Mouse (Mus musculus): ENCODE results near the gene Hist1h2ae. TPM values are rescaled to one million over a fixed set of nuclear protein-coding genes. Genes with fewer than 3 reads are reported as not detected.
A peak's percentile ranks its signal among the peaks of the same experiment; 100 is the strongest.

Gene Hist1h2ae
- polyA plus RNA-seq, 1 experiment from 2014 or later = 121 TPM

GRCm38 (mm10) chr13:23532262-23533075 is 38.6 kb downstream of the Hist1h2ae start:
- Histone ChIP-seq H3K4me2 (peak overlapping the region; percentile 70), H3K27ac (peak overlapping the region; percentile 98), H3K9me3 (no peaks in the 10 kb centered on the region), H3K27me3 (replicated peaks) (no peaks in the 10 kb centered on the region), H3K4me1 (peaks cover 20% of the 10 kb centered on the region), H3K4me3 (replicated peaks) (peak overlapping the region; percentile 50), H3K9ac (peak overlapping the region; percentile 39; the same call in 1 of the 2 replicates), H3K36me3 (no peaks in the 10 kb centered on the region)
- no peak for ATAC-seq (ENCODE audit: insufficient read depth, low FRiP score, low read depth)
- WGBS = 15% methylated on average over 9 of the region's 9 CpGs

DNA sequence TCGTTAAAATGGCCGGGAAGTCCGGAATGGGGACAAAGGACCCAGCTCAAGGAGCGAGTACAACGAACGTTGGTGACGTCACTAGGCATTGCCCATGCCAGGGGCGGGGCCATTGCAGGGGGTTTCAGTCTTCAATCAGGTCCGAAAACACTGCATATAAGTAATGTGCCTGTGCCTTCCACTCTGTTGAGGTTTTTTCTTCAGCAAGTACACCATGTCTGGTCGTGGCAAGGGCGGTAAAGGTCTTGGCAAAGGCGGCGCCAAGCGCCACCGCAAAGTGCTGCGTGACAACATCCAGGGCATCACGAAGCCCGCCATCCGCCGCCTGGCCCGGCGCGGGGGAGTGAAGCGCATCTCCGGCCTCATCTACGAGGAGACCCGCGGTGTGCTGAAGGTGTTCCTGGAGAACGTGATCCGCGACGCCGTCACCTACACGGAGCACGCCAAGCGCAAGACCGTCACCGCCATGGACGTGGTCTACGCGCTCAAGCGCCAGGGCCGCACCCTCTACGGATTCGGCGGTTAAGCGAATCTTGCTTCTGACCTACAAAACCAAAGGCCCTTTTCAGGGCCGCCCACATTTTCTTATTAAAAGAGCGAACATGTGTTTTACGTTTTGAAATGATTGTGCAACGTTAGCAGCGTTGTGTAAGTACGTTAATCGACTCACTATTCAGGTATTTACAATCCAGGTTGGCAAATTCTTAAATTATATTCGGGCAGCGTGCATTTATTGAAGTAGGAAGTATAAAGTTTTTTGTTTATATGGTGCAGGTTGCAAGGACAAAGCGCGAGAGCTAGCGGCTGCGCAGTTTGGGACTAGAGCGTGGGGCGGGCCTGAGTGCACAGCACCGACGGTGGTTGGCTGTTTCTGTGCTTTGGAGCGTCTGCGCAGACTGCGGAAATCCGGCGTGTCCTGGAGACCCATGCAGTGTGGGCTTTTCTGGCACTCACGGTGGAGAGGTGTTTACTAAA is 39.8 kb downstream of the Hist1h2ae start, which contains the start of gene Hist1h4h:
Hist1h4h (plus strand) TSS at position 150 of the 975 bp plus-strand sequence.
- Histone ChIP-seq H3K9me3 (no peaks in the 10 kb centered on the region), H3K4me2 (peak within 1 kb of the TSS; percentile 70), H3K27ac (peak within 1 kb of the TSS; percentile 98), H3K4me1 (peaks cover 13% of the 10 kb centered on the region), H3K4me3 (replicated peaks) (peak within 1 kb of the TSS; percentile 50), H3K27me3 (replicated peaks) (no peaks in the 10 kb centered on the region), H3K36me3 (no peaks in the 10 kb centered on the region), H3K9ac (peak within 1 kb of the TSS; percentile 43; the same call in 1 of the 2 replicates)
- WGBS = under 1% methylated on average over 60 of the region's 70 CpGs
- peak; percentile 77 for ATAC-seq (ENCODE audit: insufficient read depth, low FRiP score, low read depth)

DNA sequence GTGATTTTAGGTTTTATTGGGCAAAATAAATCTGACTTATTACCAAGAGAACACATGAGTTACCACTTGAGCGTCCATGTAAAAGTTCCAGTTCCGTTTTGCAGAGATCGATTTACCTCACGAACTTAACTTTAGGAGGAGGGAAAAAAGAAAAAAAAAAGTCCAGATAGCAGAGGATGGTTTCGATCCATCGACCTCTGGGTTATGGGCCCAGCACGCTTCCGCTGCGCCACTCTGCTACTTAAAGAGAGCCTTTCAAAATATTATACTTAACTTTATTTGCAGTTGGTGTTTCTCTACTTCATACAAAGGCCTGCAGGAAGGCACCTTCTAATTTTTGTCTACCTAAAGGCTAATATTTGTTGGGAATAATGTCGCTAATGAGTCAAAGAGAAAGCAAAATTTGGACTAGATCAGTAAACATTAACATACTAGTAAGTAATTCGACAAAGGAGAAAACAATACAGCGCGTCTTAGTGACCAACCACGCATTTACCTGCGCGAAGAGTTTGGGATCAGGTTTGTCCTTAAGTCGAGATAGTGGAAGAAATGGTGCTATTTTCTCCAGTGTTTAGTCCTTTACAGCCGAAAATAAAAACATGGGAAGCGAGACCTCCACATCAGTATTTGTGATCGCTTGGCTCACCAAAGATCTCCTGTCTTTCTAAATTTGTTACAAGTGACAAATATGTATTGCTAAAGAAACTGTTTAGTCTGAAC is 40.7 kb downstream of the Hist1h2ae start:
- Histone ChIP-seq H3K4me2 (peak overlapping the region; percentile 70), H3K4me1 (peaks cover 13% of the 10 kb centered on the region), H3K36me3 (no peaks in the 10 kb centered on the region), H3K27me3 (replicated peaks) (no peaks in the 10 kb centered on the region), H3K9me3 (no peaks in the 10 kb centered on the region), H3K4me3 (replicated peaks) (peak overlapping the region; percentile 50), H3K27ac (peak overlapping the region; percentile 98), H3K9ac (peak overlapping the region; percentile 43; the same call in 1 of the 2 replicates)
- no peak for ATAC-seq (ENCODE audit: insufficient read depth, low FRiP score, low read depth)
- 0% methylated on average over 20 of the region's 20 CpGs for WGBS

DNA sequence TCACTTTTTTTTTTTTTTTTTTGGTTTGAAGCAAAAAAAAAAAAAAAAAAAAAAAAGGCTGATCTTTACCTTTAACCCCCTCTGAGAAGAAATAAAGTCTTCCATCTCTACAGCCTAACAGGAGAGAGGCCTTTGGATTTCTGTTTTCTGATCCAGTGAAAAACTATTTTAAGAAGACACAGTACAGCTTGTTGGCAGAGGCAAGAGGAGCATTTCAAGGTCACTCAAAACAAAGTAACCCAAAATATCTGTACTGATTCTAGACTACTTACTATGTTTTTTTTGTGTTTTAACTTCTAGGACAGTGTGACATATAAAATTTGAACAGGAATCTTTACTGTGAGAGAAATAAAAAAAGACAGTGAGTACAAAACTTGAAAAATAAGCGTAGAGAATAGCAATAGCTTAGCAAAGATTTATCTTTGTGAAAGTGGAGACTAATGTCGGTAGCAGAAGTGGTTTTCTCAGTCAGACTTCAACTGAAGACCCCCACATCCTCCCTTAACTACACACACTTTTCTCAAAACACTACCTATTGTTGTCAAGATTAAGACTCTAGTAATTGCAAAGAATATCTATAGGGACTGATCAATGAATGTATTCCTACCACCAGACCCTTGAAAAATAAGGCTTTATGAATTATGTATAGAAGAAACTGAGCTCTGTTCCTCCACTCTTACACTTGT is 41.4 kb downstream of the Hist1h2ae start:
- Histone ChIP-seq H3K36me3 (no peaks in the 10 kb centered on the region), H3K4me2 (peak overlapping the region; percentile 70), H3K27ac (peak overlapping the region; percentile 98), H3K27me3 (replicated peaks) (no peaks in the 10 kb centered on the region), H3K4me3 (replicated peaks) (peak overlapping the region; percentile 50), H3K9ac (0 out of 2 replicates have a peak overlapping the region, but pooled peaks have one; percentile 6), H3K4me1 (peaks cover 13% of the 10 kb centered on the region), H3K9me3 (no peaks in the 10 kb centered on the region)
- ATAC-seq (ENCODE audit: insufficient read depth, low FRiP score, low read depth) = no peak
- 17% methylated on average over 2 of the region's 2 CpGs for WGBS

- 72% methylated on average over 5 of the region's 5 CpGs for WGBS
- H3K27ac ChIP-seq = no peak overlapping the region
- no peak overlapping the region for H3K9ac ChIP-seq
- peaks cover 13% of the 10 kb centered on the region for H3K4me1 ChIP-seq
- H3K27me3 ChIP-seq (replicated peaks) = no peaks in the 10 kb centered on the region
- no peaks in the 10 kb centered on the region for H3K9me3 ChIP-seq
- no peak overlapping the region for H3K4me2 ChIP-seq
- no peaks in the 10 kb centered on the region for H3K36me3 ChIP-seq
- no peak overlapping the region for H3K4me3 ChIP-seq (replicated peaks)
- no peak for ATAC-seq (ENCODE audit: insufficient read depth, low FRiP score, low read depth)
Measured at GRCm38 (mm10) chr13:23529005-23529404, 42.0 kb downstream of the Hist1h2ae start.

GRCm38 (mm10) chr13:23526312-23526711 is 44.7 kb downstream of the Hist1h2ae start:
- Histone ChIP-seq H3K9me3 (no peaks in the 10 kb centered on the region), H3K4me3 (replicated peaks) (peak overlapping the region; percentile 48), H3K9ac (no peak overlapping the region), H3K27ac (peak overlapping the region; percentile 54; the same call in 1 of the 2 replicates), H3K36me3 (no peaks in the 10 kb centered on the region), H3K4me2 (peak overlapping the region; percentile 61), H3K4me1 (peaks cover 4% of the 10 kb centered on the region), H3K27me3 (replicated peaks) (no peaks in the 10 kb centered on the region)
- peak; percentile 23; the same call in 1 of the 2 replicates for ATAC-seq (ENCODE audit: insufficient read depth, low FRiP score, low read depth)
- WGBS = under 1% methylated on average over 17 of the region's 17 CpGs

- peak overlapping the region; percentile 61 for H3K4me2 ChIP-seq
- H3K4me1 ChIP-seq = peaks cover 4% of the 10 kb centered on the region
- H3K27me3 ChIP-seq (replicated peaks) = no peaks in the 10 kb centered on the region
- ATAC-seq (ENCODE audit: insufficient read depth, low FRiP score, low read depth) = no peak
- H3K27ac ChIP-seq = no peak overlapping the region
- H3K4me3 ChIP-seq (replicated peaks) = peak overlapping the region; percentile 48
- WGBS = 4% methylated on average over 10 of the region's 10 CpGs
- no peaks in the 10 kb centered on the region for H3K36me3 ChIP-seq
- H3K9me3 ChIP-seq = no peaks in the 10 kb centered on the region
- no peak overlapping the region for H3K9ac ChIP-seq
Measured at GRCm38 (mm10) chr13:23525901-23526300, 45.1 kb downstream of the Hist1h2ae start.

GRCm38 (mm10) chr13:23524654-23525053 is 46.4 kb downstream of the Hist1h2ae start:
- H3K4me2 ChIP-seq = no peak overlapping the region
- no peak overlapping the region for H3K9ac ChIP-seq
- no peaks in the 10 kb centered on the region for H3K36me3 ChIP-seq
- no peak overlapping the region for H3K27ac ChIP-seq
- no peak; the same call in 1 of the 2 replicates for ATAC-seq (ENCODE audit: insufficient read depth, low FRiP score, low read depth)
- WGBS = 11% methylated on average over 5 of the region's 5 CpGs
- H3K9me3 ChIP-seq = no peaks in the 10 kb centered on the region
- no peak overlapping the region for H3K4me3 ChIP-seq (replicated peaks)
- H3K27me3 ChIP-seq (replicated peaks) = no peaks in the 10 kb centered on the region
- peaks cover 4% of the 10 kb centered on the region for H3K4me1 ChIP-seq

DNA sequence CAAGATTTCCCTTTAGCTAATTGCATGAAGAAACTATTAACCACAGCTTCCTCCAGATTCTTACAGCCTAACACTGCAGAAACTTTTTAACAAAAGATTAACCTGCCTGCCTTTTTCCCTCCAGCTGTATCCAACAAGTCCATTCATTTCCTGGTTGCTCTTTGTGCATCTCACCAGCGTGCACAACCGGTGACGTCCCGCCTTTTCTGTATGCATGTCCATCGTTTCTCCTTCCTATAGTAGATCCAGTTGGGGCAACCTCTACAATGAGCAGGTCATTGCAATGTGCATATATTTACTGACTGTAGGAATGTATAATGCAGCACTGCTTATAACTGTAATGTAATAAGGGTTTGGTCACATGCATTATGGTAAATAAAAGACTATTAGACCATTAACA is 47.0 kb downstream of the Hist1h2ae start:
- Histone ChIP-seq H3K36me3 (no peaks in the 10 kb centered on the region), H3K4me3 (replicated peaks) (no peak overlapping the region), H3K4me2 (no peak overlapping the region), H3K9me3 (no peaks in the 10 kb centered on the region), H3K27ac (no peak overlapping the region), H3K9ac (no peak overlapping the region), H3K4me1 (peaks cover 2% of the 10 kb centered on the region), H3K27me3 (replicated peaks) (no peaks in the 10 kb centered on the region)
- ATAC-seq (ENCODE audit: insufficient read depth, low FRiP score, low read depth) = no peak
- 43% methylated on average over 5 of the region's 5 CpGs for WGBS

DNA sequence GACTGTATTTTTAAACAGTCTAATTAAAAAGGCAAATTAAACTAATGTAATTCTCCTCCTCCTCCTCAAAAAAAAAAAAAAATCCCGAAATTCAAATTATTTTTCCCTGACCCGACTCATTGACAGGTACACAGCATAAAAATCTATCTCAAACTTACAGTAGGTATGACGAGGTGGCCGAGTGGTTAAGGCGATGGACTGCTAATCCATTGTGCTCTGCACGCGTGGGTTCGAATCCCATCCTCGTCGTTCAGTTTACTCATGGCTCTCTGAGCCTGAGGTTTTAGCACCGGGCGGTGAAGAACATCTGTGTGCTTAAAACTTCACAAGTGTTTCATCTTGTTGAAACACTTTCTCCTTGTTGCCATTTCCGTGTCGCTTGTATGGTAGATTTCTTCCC is 49.3 kb downstream of the Hist1h2ae start:
- no peak overlapping the region for H3K9ac ChIP-seq
- H3K4me3 ChIP-seq (replicated peaks) = no peak overlapping the region; the same call in 1 of the 2 replicates
- H3K4me1 ChIP-seq = no peaks in the 10 kb centered on the region; the same call in 1 of the 2 replicates
- no peaks in the 10 kb centered on the region for H3K9me3 ChIP-seq
- H3K36me3 ChIP-seq = no peaks in the 10 kb centered on the region
- no peaks in the 10 kb centered on the region for H3K27me3 ChIP-seq (replicated peaks)
- no peak overlapping the region for H3K27ac ChIP-seq
- H3K4me2 ChIP-seq = peak overlapping the region; percentile 32
- WGBS = under 1% methylated on average over 14 of the region's 14 CpGs
- ATAC-seq (ENCODE audit: insufficient read depth, low FRiP score, low read depth) = 0 out of 2 replicates have a peak, but pooled peaks have one; percentile 45
